Mouse (Mus musculus) G1E (cell line): ENCODE results near the gene Mapk14.

Source experiments
- CTCF ChIP-seq: IDR thresholded peaks from 2 replicates; pipeline ENCODE4 v1.5.1; 2012; ENCODE audit warnings: low read depth, low read length, inconsistent platforms, mixed read lengths
- GATA1 ChIP-seq: IDR thresholded peaks from 2 replicates; pipeline ENCODE4 v1.6.1; 2012; ENCODE audit warnings: borderline replicate concordance, low read length, inconsistent platforms, mixed read lengths
- GATA2 ChIP-seq: IDR thresholded peaks from 2 replicates; pipeline ENCODE4 v1.6.1; 2012; ENCODE audit warnings: low read depth, low read length, inconsistent platforms, borderline replicate concordance
- POLR2AphosphoS5 ChIP-seq: IDR thresholded peaks from 2 replicates; pipeline ENCODE4 v1.6.1; 2012; ENCODE audit warnings: low read depth, low read length, inconsistent platforms; ENCODE audit not compliant: insufficient replicate concordance
- TAL1 ChIP-seq: conservative IDR thresholded peaks from 2 replicates; pipeline ENCODE4 v1.6.1; 2012; ENCODE audit warnings: low read depth, low read length, inconsistent platforms, mixed read lengths

- TF ChIP-seq CTCF = no peak
- TF ChIP-seq TAL1 = no peak
- TF ChIP-seq GATA2 = no peak
- no peak for TF ChIP-seq POLR2AphosphoS5
- no peak for TF ChIP-seq GATA1
Observed at GRCm38 (mm10) chr17:28736486-28736885, 45.4 kb downstream of the Mapk14 start.
